Mouse (Mus musculus) stomach, embryonic 16.5 days (tissue): ENCODE measurements around the gene Arntl. TPM values are rescaled to one million over a fixed set of nuclear protein-coding genes. Genes with fewer than 3 reads are reported as not detected.

Experiments used
- ATAC-seq: fragments of 200-750 bp; cut with Nextera tagmentation; 2 replicates; pipeline ENCODE4 v1.8.0; 2017; ENCODE audit warnings: moderate number of reproducible peaks, moderate TSS enrichment; ENCODE audit not compliant: insufficient read depth, low FRiP score
- H3K27ac ChIP-seq: fragments of 300-500 bp; sonication (generic); 2 replicates; pipeline ENCODE4 v1.5.1; 2014; ENCODE audit warnings: low read length
- H3K27me3 ChIP-seq: fragments of 300-500 bp; sonication (generic); 2 replicates; pipeline ENCODE4 v1.6.1; 2014; ENCODE audit warnings: low read length, control low read depth, mixed read lengths; ENCODE audit not compliant: control insufficient read depth, insufficient read depth
- H3K36me3 ChIP-seq: fragments of 300-500 bp; sonication (generic); 2 replicates; pipeline ENCODE4 v1.6.1; 2014; ENCODE audit warnings: low read length; ENCODE audit not compliant: control insufficient read depth, insufficient read depth
- H3K4me1 ChIP-seq: fragments of 300-500 bp; sonication (generic); 2 replicates; pipeline ENCODE4 v1.6.1; 2014; ENCODE audit warnings: low read length, control low read depth, mixed read lengths; ENCODE audit not compliant: control insufficient read depth, insufficient read depth
- H3K4me2 ChIP-seq: fragments of 300-500 bp; sonication (generic); 2 replicates; pipeline ENCODE4 v1.6.1; 2014; ENCODE audit warnings: low read depth, low read length, mixed read lengths
- H3K4me3 ChIP-seq: fragments of 300-500 bp; sonication (generic); replicated peaks from 2 replicates; pipeline ENCODE4 v1.5.1; 2014; ENCODE audit warnings: mild to moderate bottlenecking, low read length
- H3K9ac ChIP-seq: fragments of 300-500 bp; sonication (generic); 2 replicates; pipeline ENCODE4 v1.6.1; 2014; ENCODE audit warnings: low read length
- H3K9me3 ChIP-seq: fragments of 300-500 bp; sonication (generic); replicated peaks from 2 replicates; pipeline ENCODE4 v1.6.1; 2016; ENCODE audit warnings: low read length, control low read depth; ENCODE audit not compliant: control insufficient read depth
- WGBS: fragments of 180-500 bp; shearing (Covaris S2); extraction: QIAGEN DNeasy Blood & Tissue Kit; methylation state at CpG from one replicate; pipeline ENCODE4 v1.1.7; 2014; 5-methylcytosine and 5-hydroxymethylcytosine counted together
- polyA plus RNA-seq: library from polyadenylated mRNA; unstranded; fragments of >200 nt; fragmentation: Nextera tagmentation; extraction: Ambion mirVana; gene quantifications from 2 replicates; pipeline ENCODE4 v1.2.1, GENCODE M21; 2015

Gene Arntl
- polyA plus RNA-seq, 1 experiment from 2014 or later: 14.1 TPM

DNA sequence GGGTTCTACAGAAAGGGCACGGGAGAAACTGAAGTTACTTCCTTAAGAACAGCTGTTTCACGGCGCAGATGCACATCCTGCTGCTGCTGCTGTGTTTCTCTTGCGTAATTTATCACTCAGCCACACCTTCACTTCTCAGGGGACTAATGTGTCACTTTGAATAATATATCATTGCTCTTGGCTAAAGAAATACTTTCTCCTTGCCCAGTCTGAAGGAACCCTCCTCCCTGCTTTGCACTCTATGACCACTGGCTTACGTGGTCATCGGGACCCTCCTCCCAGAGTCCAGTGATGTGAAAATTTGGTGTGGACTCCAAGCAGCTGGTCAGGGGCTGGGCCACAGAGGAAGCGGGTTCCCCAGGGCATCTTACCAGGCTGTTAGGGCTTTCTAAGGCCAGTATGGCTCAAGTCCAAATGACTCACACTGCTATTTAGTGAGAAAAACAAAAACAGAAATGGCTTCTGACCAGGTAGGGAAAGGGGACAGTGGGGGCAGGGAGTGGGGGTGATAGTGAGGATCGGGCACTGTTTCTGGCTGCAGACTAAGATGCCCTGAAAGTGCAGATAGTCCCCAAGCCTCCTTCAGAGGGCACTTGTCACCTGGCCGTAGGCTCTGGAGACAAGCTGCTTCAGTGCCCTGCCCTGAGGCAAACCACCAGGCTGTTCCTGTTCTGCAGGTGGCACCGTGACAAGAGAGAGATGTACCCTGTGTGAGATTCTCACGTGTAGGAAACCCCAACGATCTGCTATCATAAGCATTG lies 34.8 kb downstream of the Arntl start:
- H3K9ac ChIP-seq: no peak overlapping the region; the same call in 1 of the 2 replicates
- no peaks in the 10 kb centered on the region for H3K9me3 ChIP-seq
- peaks cover 36% of the 10 kb centered on the region for H3K4me1 ChIP-seq
- no peaks in the 10 kb centered on the region for H3K36me3 ChIP-seq
- H3K27me3 ChIP-seq: no peaks in the 10 kb centered on the region
- H3K4me2 ChIP-seq: no peak overlapping the region
- ATAC-seq: no peak; the same call in 1 of the 2 replicates
- 51% methylated on average over 12 of the region's 12 CpGs for WGBS
- no peak overlapping the region for H3K4me3 ChIP-seq
- H3K27ac ChIP-seq: peak overlapping the region; percentile 75

- Histone ChIP-seq H3K36me3 (no peaks in the 10 kb centered on the region), H3K27me3 (no peaks in the 10 kb centered on the region), H3K9ac (no peak overlapping the region; the same call in none of the 2 replicates), H3K4me1 (peaks cover 36% of the 10 kb centered on the region), H3K4me2 (no peak overlapping the region), H3K4me3 (no peak overlapping the region), H3K27ac (peak overlapping the region; percentile 75), H3K9me3 (no peaks in the 10 kb centered on the region)
- 48% methylated on average over 6 of the region's 6 CpGs for WGBS
- no peak for ATAC-seq
Observed at GRCm38 (mm10) chr7:113242688-113243087, 35.4 kb downstream of the Arntl start.

DNA sequence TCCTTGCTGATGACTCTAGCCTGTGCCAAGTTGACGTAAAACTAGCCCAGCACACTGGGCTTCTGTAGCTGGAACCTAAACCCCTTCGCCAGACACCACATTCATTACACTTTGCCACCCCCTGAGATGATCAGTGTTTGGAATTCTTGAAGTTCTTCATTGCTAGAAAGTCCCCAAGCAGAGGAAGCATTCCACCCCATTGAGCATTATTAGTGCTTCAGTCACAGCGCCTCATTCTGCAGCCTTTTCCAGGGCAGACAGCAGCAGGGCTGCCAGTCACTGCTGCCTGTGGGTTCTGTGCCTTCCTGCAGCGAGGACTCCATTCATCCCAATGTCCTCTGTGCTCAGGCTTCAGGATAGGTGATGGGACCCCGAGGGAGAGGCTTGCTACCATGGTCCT lies 37.9 kb downstream of the Arntl start:
- Histone ChIP-seq H3K4me2 (no peak overlapping the region), H3K9me3 (no peaks in the 10 kb centered on the region), H3K27me3 (no peaks in the 10 kb centered on the region), H3K27ac (no peak overlapping the region), H3K36me3 (no peaks in the 10 kb centered on the region), H3K9ac (no peak overlapping the region), H3K4me3 (no peak overlapping the region), H3K4me1 (peaks cover 44% of the 10 kb centered on the region)
- ATAC-seq: no peak
- WGBS: 78% methylated on average over 5 of the region's 5 CpGs

GRCm38 (mm10) chr7:113246512-113246911 lies 39.2 kb downstream of the Arntl start:
- no peaks in the 10 kb centered on the region for H3K27me3 ChIP-seq
- H3K9ac ChIP-seq: no peak overlapping the region
- ATAC-seq: no peak
- 69% methylated on average over 4 of the region's 4 CpGs for WGBS
- H3K4me2 ChIP-seq: no peak overlapping the region
- no peaks in the 10 kb centered on the region for H3K36me3 ChIP-seq
- no peaks in the 10 kb centered on the region for H3K9me3 ChIP-seq
- H3K4me1 ChIP-seq: peaks cover 42% of the 10 kb centered on the region
- H3K4me3 ChIP-seq: no peak overlapping the region
- H3K27ac ChIP-seq: no peak overlapping the region

DNA sequence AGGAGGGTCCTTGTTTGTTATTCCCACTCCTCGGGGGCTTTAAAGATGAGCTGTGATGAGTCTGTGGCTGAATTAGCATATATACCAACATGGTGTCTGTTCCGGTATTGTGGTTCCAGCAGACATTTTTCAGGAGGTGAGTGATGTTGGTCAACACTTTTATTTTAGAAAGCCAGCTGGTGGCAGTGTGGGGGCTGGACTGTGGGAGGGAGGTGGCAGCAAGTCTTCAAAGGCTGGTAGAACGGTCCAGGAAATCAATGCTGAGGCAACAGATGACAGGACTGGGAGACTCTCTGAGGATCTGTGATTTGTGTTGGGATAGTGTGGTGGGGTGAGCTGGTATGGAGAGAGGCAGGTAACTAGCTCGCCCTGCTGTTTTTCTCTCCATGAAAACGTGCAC lies 39.9 kb downstream of the Arntl start:
- WGBS: 76% methylated on average over 5 of the region's 5 CpGs
- H3K9me3 ChIP-seq: no peaks in the 10 kb centered on the region
- no peaks in the 10 kb centered on the region for H3K36me3 ChIP-seq
- ATAC-seq: no peak
- no peaks in the 10 kb centered on the region for H3K27me3 ChIP-seq
- peaks cover 39% of the 10 kb centered on the region for H3K4me1 ChIP-seq
- no peak overlapping the region for H3K4me3 ChIP-seq
- no peak overlapping the region for H3K27ac ChIP-seq
- H3K9ac ChIP-seq: no peak overlapping the region
- no peak overlapping the region for H3K4me2 ChIP-seq

DNA sequence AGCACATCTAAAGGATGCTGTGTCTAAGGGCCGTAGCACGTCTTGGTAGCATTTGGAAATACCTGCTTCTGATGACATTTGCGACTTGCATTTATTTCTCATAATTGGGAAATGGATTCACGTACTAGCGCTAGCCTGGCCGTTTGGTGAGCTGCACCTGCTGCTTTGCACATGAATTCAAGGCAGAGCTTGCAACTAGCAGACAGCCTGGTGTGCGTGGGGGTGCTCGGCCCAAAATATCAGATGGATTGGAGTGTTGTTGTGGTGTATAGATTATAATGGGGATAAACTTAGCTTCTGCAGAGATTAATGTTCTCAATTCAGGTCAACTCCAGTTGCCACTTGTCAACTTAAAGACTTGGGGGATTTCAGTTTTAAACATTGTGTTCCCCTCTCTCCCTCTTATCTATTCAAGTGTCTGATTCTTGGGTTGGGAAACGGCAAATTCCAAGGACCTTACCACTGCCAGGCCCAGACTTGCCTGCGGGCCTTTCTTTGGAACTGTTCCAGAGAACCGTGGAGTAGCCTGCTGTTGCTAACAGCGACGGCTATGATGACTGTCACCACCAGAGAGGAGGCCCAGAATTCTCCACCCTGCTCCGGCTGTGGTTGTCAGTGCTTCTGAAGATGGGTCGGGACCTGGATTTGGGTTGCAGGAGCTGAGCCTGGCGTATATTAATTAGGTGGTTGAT lies 42.0 kb downstream of the Arntl start:
- WGBS: 51% methylated on average over 16 of the region's 16 CpGs
- no peaks in the 10 kb centered on the region for H3K9me3 ChIP-seq

DNA sequence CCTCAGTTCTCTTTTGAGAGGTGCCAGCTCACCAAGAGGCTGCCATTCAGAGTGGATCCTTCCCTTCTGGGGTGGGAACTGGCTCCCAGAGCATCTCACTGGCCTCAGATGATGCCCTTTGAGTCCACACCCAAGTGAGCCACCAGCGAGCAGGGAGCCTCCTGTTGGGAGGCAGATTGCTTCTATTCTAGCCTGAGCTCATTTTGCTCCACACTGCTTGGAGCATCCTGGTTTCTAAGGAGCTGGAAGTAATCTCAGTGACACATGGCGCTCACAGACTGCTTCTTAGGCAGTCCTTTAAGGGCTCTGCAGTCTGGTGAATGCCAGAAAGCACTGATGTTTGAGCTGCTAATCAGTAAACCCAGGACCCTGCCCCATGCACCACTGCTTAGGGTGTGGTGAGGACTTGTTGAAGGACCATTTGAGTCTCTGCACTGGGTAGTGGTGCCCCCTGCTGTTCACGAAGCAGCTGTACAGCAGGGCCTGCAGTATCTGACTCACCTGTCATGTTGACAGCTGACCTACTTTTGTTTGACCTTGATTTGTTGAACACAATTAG lies 43.2 kb downstream of the Arntl start:
- no peak overlapping the region for H3K4me2 ChIP-seq
- H3K27me3 ChIP-seq: no peaks in the 10 kb centered on the region
- 46% methylated on average over 3 of the region's 3 CpGs for WGBS
- H3K9me3 ChIP-seq: no peaks in the 10 kb centered on the region
- no peaks in the 10 kb centered on the region for H3K36me3 ChIP-seq
- no peak overlapping the region for H3K4me3 ChIP-seq
- H3K4me1 ChIP-seq: peaks cover 47% of the 10 kb centered on the region
- peak; percentile 70; the same call in 1 of the 2 replicates for ATAC-seq
- H3K27ac ChIP-seq: peak overlapping the region; percentile 71
- no peak overlapping the region for H3K9ac ChIP-seq

More for the DNA sequence above, 42.0 kb downstream of the Arntl start:
- Histone ChIP-seq H3K4me3 (no peak overlapping the region), H3K27ac (peak overlapping the region; percentile 71; the same call in 1 of the 2 replicates), H3K9ac (no peak overlapping the region), H3K4me1 (peaks cover 44% of the 10 kb centered on the region), H3K36me3 (no peaks in the 10 kb centered on the region), H3K27me3 (no peaks in the 10 kb centered on the region), H3K4me2 (no peak overlapping the region)
- no peak for ATAC-seq

- no peak overlapping the region for H3K4me3 ChIP-seq
- no peaks in the 10 kb centered on the region for H3K27me3 ChIP-seq
- ATAC-seq: peak; percentile 41; the same call in 1 of the 2 replicates
- H3K9ac ChIP-seq: no peak overlapping the region
- H3K4me1 ChIP-seq: peaks cover 52% of the 10 kb centered on the region
- WGBS: 49% methylated on average over 3 of the region's 3 CpGs
- no peaks in the 10 kb centered on the region for H3K9me3 ChIP-seq
- no peak overlapping the region for H3K4me2 ChIP-seq
- no peaks in the 10 kb centered on the region for H3K36me3 ChIP-seq
- H3K27ac ChIP-seq: peak overlapping the region; percentile 71
Observed at GRCm38 (mm10) chr7:113251001-113251400, 43.7 kb downstream of the Arntl start.

DNA sequence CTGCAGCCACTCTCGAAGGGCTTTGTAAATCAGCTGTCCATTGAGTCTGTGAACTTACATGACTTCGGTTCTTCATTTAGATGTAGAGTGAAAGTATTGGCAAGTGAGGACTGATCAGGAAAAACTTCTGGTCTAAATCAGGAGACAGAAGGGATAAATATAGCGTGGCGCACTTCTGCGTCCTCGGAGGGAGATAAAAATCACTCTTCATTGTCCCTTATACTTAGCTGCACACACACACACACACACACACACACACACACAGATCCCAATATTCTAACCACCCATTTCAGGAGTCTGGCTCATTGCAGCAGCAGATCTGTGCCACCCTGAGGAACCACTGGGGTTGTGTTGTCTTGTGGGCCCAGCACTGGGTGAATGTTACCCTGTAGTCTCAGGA lies 44.3 kb downstream of the Arntl start:
- peaks cover 56% of the 10 kb centered on the region for H3K4me1 ChIP-seq
- H3K27ac ChIP-seq: peak overlapping the region; percentile 14; the same call in 1 of the 2 replicates
- no peak for ATAC-seq
- H3K36me3 ChIP-seq: no peaks in the 10 kb centered on the region
- WGBS: 68% methylated on average over 6 of the region's 6 CpGs
- H3K9ac ChIP-seq: no peak overlapping the region
- H3K9me3 ChIP-seq: no peaks in the 10 kb centered on the region
- no peak overlapping the region for H3K4me2 ChIP-seq
- no peak overlapping the region for H3K4me3 ChIP-seq
- H3K27me3 ChIP-seq: no peaks in the 10 kb centered on the region
